Mouse (Mus musculus) heart, embryonic 15.5 days (tissue): ENCODE measurements around the gene Pla2g2e. TPM values are rescaled to one million over a fixed set of nuclear protein-coding genes. Genes with fewer than 3 reads are reported as not detected.
"Not testable (repeated sequence)": the region's sequence is repeated elsewhere in the genome, so short reads cannot be mapped to it uniquely, and the experiment has no call there.

Source experiments
- ATAC-seq: fragments of 200-750 bp; cut with Nextera tagmentation; replicated peaks from 2 replicates; pipeline ENCODE4 v1.8.0; 2017; ENCODE audit warnings: low read depth, moderate TSS enrichment; ENCODE audit not compliant: insufficient number of reproducible peaks, insufficient read depth, low FRiP score
- H3K27ac ChIP-seq: fragments of 300-500 bp; sonication (generic); 2 replicates; pipeline ENCODE4 v1.5.1; 2015; ENCODE audit warnings: mild to moderate bottlenecking, inconsistent platforms
- H3K27me3 ChIP-seq: fragments of 300-500 bp; sonication (generic); 2 replicates; pipeline ENCODE4 v1.6.1; 2015; ENCODE audit warnings: inconsistent platforms
- H3K36me3 ChIP-seq: fragments of 300-500 bp; sonication (generic); 2 replicates; pipeline ENCODE4 v1.6.1; 2015; ENCODE audit warnings: mild to moderate bottlenecking, inconsistent platforms
- H3K4me1 ChIP-seq: fragments of 300-500 bp; sonication (generic); replicated peaks from 2 replicates; pipeline ENCODE4 v1.6.1; 2015; ENCODE audit warnings: inconsistent platforms
- H3K4me2 ChIP-seq: fragments of 300-500 bp; sonication (generic); 2 replicates; pipeline ENCODE4 v1.6.1; 2015; ENCODE audit warnings: inconsistent platforms, mild to moderate bottlenecking, moderate library complexity
- H3K4me3 ChIP-seq: fragments of 300-500 bp; sonication (generic); 2 replicates; pipeline ENCODE4 v1.5.1; 2015; ENCODE audit warnings: mild to moderate bottlenecking, inconsistent platforms
- H3K9ac ChIP-seq: fragments of 300-500 bp; sonication (generic); 2 replicates; pipeline ENCODE4 v1.6.1; 2015; ENCODE audit warnings: mild to moderate bottlenecking, inconsistent platforms
- H3K9me3 ChIP-seq: fragments of 300-500 bp; sonication (generic); replicated peaks from 2 replicates; pipeline ENCODE4 v1.6.1; 2016; ENCODE audit warnings: inconsistent platforms
- WGBS: fragments of 180-500 bp; shearing (Covaris S2); methylation state at CpG from one replicate; pipeline ENCODE4 v1.1.7; 2015; ENCODE audit warnings: mixed read lengths; 5-methylcytosine and 5-hydroxymethylcytosine counted together
- polyA plus RNA-seq: library from polyadenylated mRNA; unstranded; fragments of >200 nt; fragmentation: Nextera tagmentation; extraction: Ambion mirVana; gene quantifications from 2 replicates; pipeline ENCODE4 v1.2.1, GENCODE M21; 2015

Gene Pla2g2e
- polyA plus RNA-seq, 1 experiment from 2014 or later: not detected

GRCm38 (mm10) chr4:138863344-138863998 lies 14.3 kb upstream of the Pla2g2e start, which contains the start of gene Pla2g5:
Gene Pla2g5 (minus strand): TSS chr4:138863482.
- no peaks in the 10 kb centered on the region for H3K9me3 ChIP-seq
- ATAC-seq: no peak
- no peak within 1 kb of the TSS for H3K27ac ChIP-seq
- H3K9ac ChIP-seq: no peak within 1 kb of the TSS
- no peaks in the 10 kb centered on the region for H3K36me3 ChIP-seq
- WGBS: 63% methylated on average over 10 of the region's 10 CpGs
- peaks cover 23% of the 10 kb centered on the region; the same call in 1 of the 2 replicates for H3K27me3 ChIP-seq
- H3K4me2 ChIP-seq: no peak within 1 kb of the TSS
- H3K4me3 ChIP-seq: no peak within 1 kb of the TSS
- H3K4me1 ChIP-seq: peaks cover 9% of the 10 kb centered on the region; the same call in 1 of the 2 replicates

GRCm38 (mm10) chr4:138865092-138865491 lies 12.7 kb upstream of the Pla2g2e start:
- Histone ChIP-seq H3K4me3 (no peak overlapping the region), H3K4me1 (peaks cover under 1% of the 10 kb centered on the region; the same call in 1 of the 2 replicates), H3K36me3 (no peaks in the 10 kb centered on the region), H3K9ac (no peak overlapping the region), H3K27ac (no peak overlapping the region), H3K9me3 (no peaks in the 10 kb centered on the region), H3K27me3 (peaks cover 14% of the 10 kb centered on the region; the same call in 1 of the 2 replicates), H3K4me2 (no peak overlapping the region)
- WGBS: 43% methylated on average over 5 of the region's 5 CpGs
- ATAC-seq: no peak

- ATAC-seq: no peak
- Histone ChIP-seq H3K4me1 (no peaks in the 10 kb centered on the region), H3K9ac (no peak overlapping the region), H3K27ac (no peak overlapping the region), H3K36me3 (no peaks in the 10 kb centered on the region), H3K27me3 (peaks cover 14% of the 10 kb centered on the region; the same call in 1 of the 2 replicates), H3K4me3 (no peak overlapping the region), H3K9me3 (no peaks in the 10 kb centered on the region), H3K4me2 (no peak overlapping the region)
- 60% methylated on average over 6 of the region's 6 CpGs for WGBS
Measured at GRCm38 (mm10) chr4:138865991-138866390, 11.8 kb upstream of the Pla2g2e start.

- WGBS: 11% methylated on average over 7 of the region's 7 CpGs
- Histone ChIP-seq H3K4me1 (no peaks in the 10 kb centered on the region), H3K4me2 (no peak overlapping the region), H3K9me3 (no peaks in the 10 kb centered on the region), H3K27me3 (peaks cover 14% of the 10 kb centered on the region; the same call in 1 of the 2 replicates), H3K4me3 (no peak overlapping the region), H3K36me3 (no peaks in the 10 kb centered on the region), H3K27ac (no peak overlapping the region), H3K9ac (no peak overlapping the region)
- ATAC-seq: no peak
Measured at GRCm38 (mm10) chr4:138866413-138866812, 11.3 kb upstream of the Pla2g2e start.

- no peak for ATAC-seq
- no peak overlapping the region for H3K9ac ChIP-seq
- no peaks in the 10 kb centered on the region for H3K36me3 ChIP-seq
- H3K4me2 ChIP-seq: no peak overlapping the region
- H3K4me1 ChIP-seq: no peaks in the 10 kb centered on the region
- H3K4me3 ChIP-seq: no peak overlapping the region
- 47% methylated on average over 8 of the region's 8 CpGs for WGBS
- H3K27me3 ChIP-seq: peaks cover 14% of the 10 kb centered on the region; the same call in 1 of the 2 replicates
- H3K27ac ChIP-seq: no peak overlapping the region
- H3K9me3 ChIP-seq: no peaks in the 10 kb centered on the region
Measured at GRCm38 (mm10) chr4:138868666-138869065, 9.1 kb upstream of the Pla2g2e start.

GRCm38 (mm10) chr4:138873864-138874263 lies 3.9 kb upstream of the Pla2g2e start, which contains the start of gene Gm13030:
Gene Gm13030 (minus strand): TSS chr4:138873964.
- H3K4me1 ChIP-seq: 0 out of 2 replicates have a peak, but pooled peaks cover 3% of the 10 kb centered on the region
- H3K4me3 ChIP-seq: no peak within 1 kb of the TSS
- no peak for ATAC-seq
- H3K36me3 ChIP-seq: no peaks in the 10 kb centered on the region
- no peaks in the 10 kb centered on the region for H3K9me3 ChIP-seq
- WGBS: 77% methylated on average over 6 of the region's 6 CpGs
- no peak within 1 kb of the TSS for H3K9ac ChIP-seq
- H3K27me3 ChIP-seq: no peaks in the 10 kb centered on the region
- no peak within 1 kb of the TSS for H3K27ac ChIP-seq
- no peak within 1 kb of the TSS for H3K4me2 ChIP-seq

GRCm38 (mm10) chr4:138875275-138875674 lies 2.5 kb upstream of the Pla2g2e start:
- H3K27ac ChIP-seq, H3K4me3 ChIP-seq, H3K36me3 ChIP-seq, ATAC-seq, H3K9me3 ChIP-seq, H3K9ac ChIP-seq, H3K4me2 ChIP-seq, H3K27me3 ChIP-seq, H3K4me1 ChIP-seq: not testable (repeated sequence)
- 82% methylated on average over 2 of the region's 2 CpGs for WGBS

- no peak for ATAC-seq
- Histone ChIP-seq H3K27me3 (peaks cover 4% of the 10 kb centered on the region; the same call in 1 of the 2 replicates), H3K4me1 (0 out of 2 replicates have a peak, but pooled peaks cover 4% of the 10 kb centered on the region), H3K4me2 (no peak overlapping the region), H3K9me3 (no peaks in the 10 kb centered on the region), H3K36me3 (no peaks in the 10 kb centered on the region), H3K27ac (no peak overlapping the region), H3K9ac (no peak overlapping the region), H3K4me3 (no peak overlapping the region)
- WGBS: 94% methylated on average over 2 of the region's 2 CpGs
Measured at GRCm38 (mm10) chr4:138875986-138876385, 1.8 kb upstream of the Pla2g2e start.

GRCm38 (mm10) chr4:138878783-138879182 lies 1.0 kb downstream of the Pla2g2e start:
- no peaks in the 10 kb centered on the region for H3K36me3 ChIP-seq
- no peaks in the 10 kb centered on the region for H3K9me3 ChIP-seq
- H3K4me2 ChIP-seq: no peak overlapping the region
- H3K9ac ChIP-seq: no peak overlapping the region
- no peak for ATAC-seq
- WGBS: 23% methylated on average over 8 of the region's 8 CpGs
- no peak overlapping the region for H3K27ac ChIP-seq
- no peak overlapping the region for H3K4me3 ChIP-seq
- H3K27me3 ChIP-seq: peaks cover 22% of the 10 kb centered on the region
- 0 out of 2 replicates have a peak, but pooled peaks cover 4% of the 10 kb centered on the region for H3K4me1 ChIP-seq

- Histone ChIP-seq H3K4me3 (no peak overlapping the region), H3K4me1 (0 out of 2 replicates have a peak, but pooled peaks cover 4% of the 10 kb centered on the region), H3K9me3 (no peaks in the 10 kb centered on the region), H3K27ac (no peak overlapping the region), H3K36me3 (no peaks in the 10 kb centered on the region), H3K4me2 (no peak overlapping the region), H3K9ac (no peak overlapping the region), H3K27me3 (peaks cover 22% of the 10 kb centered on the region)
- no peak for ATAC-seq
- WGBS: 84% methylated on average over 11 of the region's 11 CpGs
Measured at GRCm38 (mm10) chr4:138879808-138880207, 2.1 kb downstream of the Pla2g2e start.

- no peak overlapping the region for H3K27ac ChIP-seq
- H3K9ac ChIP-seq: no peak overlapping the region
- no peaks in the 10 kb centered on the region for H3K36me3 ChIP-seq
- no peak overlapping the region for H3K4me2 ChIP-seq
- no peak for ATAC-seq
- H3K27me3 ChIP-seq: peaks cover 25% of the 10 kb centered on the region
- no peak overlapping the region for H3K4me3 ChIP-seq
- no peaks in the 10 kb centered on the region for H3K9me3 ChIP-seq
- 0 out of 2 replicates have a peak, but pooled peaks cover 4% of the 10 kb centered on the region for H3K4me1 ChIP-seq
- 70% methylated on average over 7 of the region's 7 CpGs for WGBS
Measured at GRCm38 (mm10) chr4:138880811-138881584, 3.3 kb downstream of the Pla2g2e start.
